Mouse (Mus musculus) brain, embryonic 14.5 days (tissue): ENCODE data around the gene Cntrl.

ENCODE experiments used
- CTCF ChIP-seq: fragments of 200-500 bp; IDR thresholded peaks from 2 replicates; pipeline ENCODE4 v1.5.1; 2012; ENCODE audit warnings: inconsistent platforms, mild to moderate bottlenecking, moderate library complexity, borderline replicate concordance; ENCODE audit not compliant: insufficient read depth, insufficient read length; ENCODE audit errors: extremely low read depth
- POLR2A ChIP-seq: fragments of 200-500 bp; IDR thresholded peaks from 2 replicates; pipeline ENCODE4 v1.6.1; 2012; ENCODE audit warnings: mild to moderate bottlenecking, inconsistent platforms, borderline replicate concordance; ENCODE audit not compliant: poor library complexity, insufficient read depth, insufficient read length, severe bottlenecking; ENCODE audit errors: extremely low read depth

- TF ChIP-seq CTCF (no peak), POLR2A (no peak)
Measured at GRCm38 (mm10) chr2:35060256-35060655, 49.0 kb upstream of the Cntrl start.
